Mouse (Mus musculus) embryonic facial prominence, embryonic 10.5 days (tissue): Measurements from ENCODE around the gene Tmem179b. TPM values are rescaled to one million over a fixed set of nuclear protein-coding genes. Genes with fewer than 3 reads are reported as not detected.
"Not testable (repeated sequence)": the region's sequence is repeated elsewhere in the genome, so short reads cannot be mapped to it uniquely, and the experiment has no call there.

Experiments used
- DNase-seq: peaks from one replicate; pipeline ENCODE4 v3.0.0-alpha.2; 2017; ENCODE audit warnings: low spot score
- H3K27ac ChIP-seq: fragments of 300-500 bp; sonication (generic); replicated peaks from 2 replicates; pipeline ENCODE4 v1.5.1; 2016; ENCODE audit warnings: mild to moderate bottlenecking
- H3K27me3 ChIP-seq: fragments of 300-500 bp; sonication (generic); replicated peaks from 2 replicates; pipeline ENCODE4 v1.6.1; 2016; ENCODE audit warnings: low read depth, mild to moderate bottlenecking; ENCODE audit not compliant: poor library complexity, severe bottlenecking
- H3K36me3 ChIP-seq: fragments of 300-500 bp; sonication (generic); replicated peaks from 2 replicates; pipeline ENCODE4 v1.6.1; 2016; ENCODE audit warnings: mild to moderate bottlenecking, moderate library complexity
- H3K4me1 ChIP-seq: fragments of 300-500 bp; sonication (generic); 2 replicates; pipeline ENCODE4 v1.6.1; 2016
- H3K4me3 ChIP-seq: fragments of 300-500 bp; sonication (generic); 2 replicates; pipeline ENCODE4 v1.5.1; 2016; ENCODE audit warnings: mild to moderate bottlenecking, moderate library complexity
- H3K9me3 ChIP-seq: fragments of 300-500 bp; sonication (generic); 2 replicates; pipeline ENCODE4 v1.6.1; 2016; ENCODE audit warnings: mild to moderate bottlenecking
- WGBS: fragments of 180-500 bp; shearing (Covaris S2); methylation state at CpG from one replicate; pipeline ENCODE4 v1.1.7; 2016; 5-methylcytosine and 5-hydroxymethylcytosine counted together
- polyA plus RNA-seq: library from polyadenylated mRNA; unstranded; fragments of >200 nt; fragmentation: Nextera tagmentation; extraction: Ambion mirVana; gene quantifications from 2 replicates; pipeline ENCODE4 v1.2.1, GENCODE M21; 2016

Tmem179b gene
- polyA plus RNA-seq, 1 experiment from 2014 or later = 43.4 TPM

GRCm38 (mm10) chr19:8740603-8741002, 33.7 kb downstream of the Tmem179b start, which contains the start of gene 1700092M07Rik:
1700092M07Rik (plus strand) TSS chr19:8740718.
- no peak for DNase-seq
- peaks cover 69% of the 10 kb centered on the region for H3K36me3 ChIP-seq
- WGBS = 70% methylated on average over 14 of the region's 14 CpGs

DNA sequence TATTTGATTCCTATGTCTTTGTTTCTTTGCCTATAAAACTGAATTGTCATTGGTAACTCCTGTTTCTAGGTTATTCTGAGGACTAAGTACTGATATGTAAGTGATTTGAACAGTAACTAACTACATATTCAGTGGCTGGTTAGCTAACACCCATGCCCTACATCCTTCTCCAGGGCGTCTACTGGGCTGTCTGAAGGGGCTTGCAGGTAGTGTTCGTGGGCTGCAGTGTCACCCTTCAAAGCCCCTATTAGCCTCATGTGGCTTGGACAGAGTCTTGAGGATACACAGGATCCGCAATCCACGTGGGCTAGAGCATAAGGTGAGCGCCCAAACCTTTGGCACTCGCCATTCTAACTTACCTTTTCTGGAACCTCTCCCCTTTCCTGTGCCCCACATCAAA, 34.6 kb downstream of the Tmem179b start:
- Histone ChIP-seq H3K4me1 (peaks cover 32% of the 10 kb centered on the region), H3K27me3 (no peaks in the 10 kb centered on the region), H3K36me3 (peaks cover 60% of the 10 kb centered on the region), H3K9me3 (no peaks in the 10 kb centered on the region), H3K27ac (no peak overlapping the region), H3K4me3 (0 out of 2 replicates have a peak overlapping the region, but pooled peaks have one; percentile 5)
- 91% methylated on average over 6 of the region's 6 CpGs for WGBS
- DNase-seq = no peak

More at GRCm38 (mm10) chr19:8740603-8741002, 33.7 kb downstream of the Tmem179b start, which contains the start of gene 1700092M07Rik:
- Histone ChIP-seq H3K27ac (peak within 1 kb of the TSS; percentile 89), H3K4me1 (peaks cover 26% of the 10 kb centered on the region), H3K27me3 (no peaks in the 10 kb centered on the region), H3K9me3 (no peaks in the 10 kb centered on the region), H3K4me3 (peak within 1 kb of the TSS; percentile 93)

GRCm38 (mm10) chr19:8738911-8739310, 35.4 kb downstream of the Tmem179b start:
- Histone ChIP-seq H3K4me3 (no peak overlapping the region), H3K27me3 (no peaks in the 10 kb centered on the region), H3K9me3 (no peaks in the 10 kb centered on the region), H3K36me3 (peaks cover 52% of the 10 kb centered on the region), H3K27ac (no peak overlapping the region), H3K4me1 (peaks cover 32% of the 10 kb centered on the region)
- WGBS = 93% methylated on average over 7 of the region's 7 CpGs
- DNase-seq = no peak

- H3K27me3 ChIP-seq = no peaks in the 10 kb centered on the region
- no peaks in the 10 kb centered on the region for H3K9me3 ChIP-seq
- H3K4me1 ChIP-seq = peaks cover 20% of the 10 kb centered on the region
- H3K36me3 ChIP-seq = peaks cover 39% of the 10 kb centered on the region
- no peak for DNase-seq
- H3K27ac ChIP-seq = peak overlapping the region; percentile 88
- WGBS = 2% methylated on average over 11 of the region's 11 CpGs
- H3K4me3 ChIP-seq = peak overlapping the region; percentile 96
These were observed 38.2 kb downstream of the Tmem179b start for GRCm38 (mm10) chr19:8736160-8736467.

DNA sequence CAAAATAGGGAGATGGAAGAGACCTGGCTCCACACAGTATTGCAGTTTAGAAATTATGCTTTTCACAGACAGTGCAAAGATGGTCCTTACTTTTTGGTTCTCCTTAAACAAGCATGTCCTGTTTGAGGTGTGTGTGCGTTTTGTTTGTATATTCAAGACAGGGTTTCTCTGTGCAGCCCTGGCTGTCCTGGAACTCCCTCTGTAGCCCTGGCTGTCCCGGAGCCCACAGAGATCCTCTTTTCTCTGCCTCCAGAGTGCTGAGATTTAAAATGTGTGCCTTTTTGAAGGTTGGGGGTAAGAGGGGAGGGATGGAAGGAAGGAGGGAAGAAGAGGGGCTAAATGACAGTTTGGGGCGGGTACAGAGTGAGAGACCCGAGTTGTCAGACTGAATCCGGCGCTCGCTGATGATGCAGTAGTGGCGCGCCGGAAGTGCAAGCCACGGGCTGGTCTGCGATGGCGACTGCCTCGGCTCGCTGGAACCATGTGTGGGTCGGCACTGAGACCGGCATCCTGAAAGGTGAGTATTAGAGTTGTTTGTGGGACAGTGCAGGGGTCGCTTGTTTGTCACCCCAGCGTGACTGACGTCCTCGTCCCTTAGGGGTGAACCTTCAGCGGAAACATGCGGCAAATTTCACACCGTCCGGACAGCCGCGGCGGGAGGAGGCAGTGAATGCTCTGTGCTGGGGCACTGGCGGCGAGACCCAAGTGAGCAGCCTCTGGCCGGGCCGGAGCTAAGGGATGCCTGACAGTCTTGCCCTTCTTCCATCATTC, 38.7 kb downstream of the Tmem179b start, which contains the start of gene Wdr74:
Wdr74 (plus strand) TSS at position 439 of the 771 bp plus-strand sequence.
- H3K27me3 ChIP-seq = no peaks in the 10 kb centered on the region
- H3K9me3 ChIP-seq = no peaks in the 10 kb centered on the region
- peaks cover 35% of the 10 kb centered on the region for H3K36me3 ChIP-seq
- peak; percentile 92 for DNase-seq
- peak within 1 kb of the TSS; percentile 88 for H3K27ac ChIP-seq
- WGBS = 1% methylated on average over 32 of the region's 32 CpGs
- H3K4me1 ChIP-seq = peaks cover 15% of the 10 kb centered on the region
- H3K4me3 ChIP-seq = peak within 1 kb of the TSS; percentile 96

- H3K9me3 ChIP-seq = no peaks in the 10 kb centered on the region
- H3K27ac ChIP-seq = no peak overlapping the region
- H3K36me3 ChIP-seq = peaks cover 23% of the 10 kb centered on the region
- DNase-seq = no peak
- WGBS = 73% methylated on average over 3 of the region's 3 CpGs
- H3K27me3 ChIP-seq = no peaks in the 10 kb centered on the region
- H3K4me3 ChIP-seq = no peak overlapping the region
- peaks cover 11% of the 10 kb centered on the region; the same call in 1 of the 2 replicates for H3K4me1 ChIP-seq
These were observed 39.9 kb downstream of the Tmem179b start for GRCm38 (mm10) chr19:8734334-8734733.

DNA sequence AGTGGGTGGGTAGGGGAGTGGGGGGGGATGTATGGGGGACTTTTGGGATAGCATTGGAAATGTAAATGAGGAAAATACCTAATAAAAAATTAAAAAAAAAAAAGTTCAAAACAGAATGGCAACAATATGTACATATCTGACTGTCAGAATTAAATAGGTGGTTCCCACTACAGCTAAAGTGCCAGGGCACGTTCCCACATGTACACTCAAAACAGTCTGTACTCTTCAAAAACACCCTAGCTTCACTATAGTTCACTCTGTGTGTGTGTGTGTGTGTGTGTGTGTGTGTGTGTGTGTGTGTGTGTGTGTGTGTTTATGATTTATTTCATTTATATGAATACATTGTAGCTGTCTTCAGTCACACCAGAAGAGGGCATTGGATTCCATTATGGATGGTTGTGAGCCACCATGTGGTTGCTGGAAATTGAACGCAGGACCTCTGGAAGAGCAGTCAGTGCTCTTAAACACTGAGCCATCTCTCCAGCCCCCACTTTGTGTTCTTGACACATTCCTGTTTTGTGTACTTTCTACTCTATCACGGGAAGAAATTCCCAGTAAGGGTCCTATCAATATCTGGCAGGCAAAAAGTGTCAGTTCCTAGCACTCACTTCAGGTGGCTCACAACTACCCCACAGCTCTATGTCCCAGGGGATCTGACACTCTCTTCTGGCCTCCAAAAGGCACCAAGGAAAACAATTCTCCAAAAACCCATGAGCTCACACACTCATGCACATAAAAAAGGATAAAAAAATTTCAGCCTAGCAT, 45.8 kb downstream of the Tmem179b start:
- DNase-seq, H3K27me3 ChIP-seq, H3K9me3 ChIP-seq, H3K4me3 ChIP-seq, H3K27ac ChIP-seq: not testable (repeated sequence)
- 54% methylated on average over 3 of the region's 3 CpGs for WGBS
- peaks cover 15% of the 10 kb centered on the region; the same call in 1 of the 2 replicates for H3K4me1 ChIP-seq
- peaks cover 32% of the 10 kb centered on the region for H3K36me3 ChIP-seq

DNA sequence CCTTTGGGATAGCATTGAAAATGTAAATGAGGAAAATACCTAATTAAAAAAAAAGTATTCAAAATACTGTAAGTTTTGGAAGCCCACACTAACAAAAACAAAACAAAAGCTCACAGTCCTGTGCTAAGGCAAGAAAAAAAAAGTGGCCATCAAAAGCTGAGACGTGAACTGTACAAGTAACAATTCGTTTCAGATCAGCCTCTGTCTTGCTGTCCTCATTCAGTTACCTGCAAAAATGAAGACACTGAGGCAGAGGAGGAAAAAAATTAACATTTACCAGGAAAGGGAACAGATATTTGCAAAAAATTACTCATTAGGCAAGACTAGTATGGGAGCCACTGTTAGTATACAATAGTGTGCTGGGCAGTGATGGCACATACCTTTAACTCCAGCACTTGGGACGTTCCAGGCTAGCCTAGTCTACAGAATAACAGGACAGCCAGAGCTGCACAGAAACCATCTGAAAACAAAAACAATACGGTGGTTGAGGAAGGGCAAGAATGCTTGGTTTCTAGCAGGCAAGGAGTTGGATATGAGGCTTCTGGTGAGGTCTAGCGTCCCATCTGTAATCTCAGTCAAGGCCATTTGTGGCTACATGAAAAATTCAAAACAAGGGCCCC, 46.7 kb downstream of the Tmem179b start:
- Histone ChIP-seq H3K9me3 (no peaks in the 10 kb centered on the region), H3K4me1 (peaks cover 15% of the 10 kb centered on the region; the same call in 1 of the 2 replicates), H3K36me3 (peaks cover 32% of the 10 kb centered on the region), H3K27ac (no peak overlapping the region), H3K4me3 (no peak overlapping the region), H3K27me3 (no peaks in the 10 kb centered on the region)
- no peak for DNase-seq
- WGBS = 20% methylated on average over 5 of the region's 5 CpGs

DNA sequence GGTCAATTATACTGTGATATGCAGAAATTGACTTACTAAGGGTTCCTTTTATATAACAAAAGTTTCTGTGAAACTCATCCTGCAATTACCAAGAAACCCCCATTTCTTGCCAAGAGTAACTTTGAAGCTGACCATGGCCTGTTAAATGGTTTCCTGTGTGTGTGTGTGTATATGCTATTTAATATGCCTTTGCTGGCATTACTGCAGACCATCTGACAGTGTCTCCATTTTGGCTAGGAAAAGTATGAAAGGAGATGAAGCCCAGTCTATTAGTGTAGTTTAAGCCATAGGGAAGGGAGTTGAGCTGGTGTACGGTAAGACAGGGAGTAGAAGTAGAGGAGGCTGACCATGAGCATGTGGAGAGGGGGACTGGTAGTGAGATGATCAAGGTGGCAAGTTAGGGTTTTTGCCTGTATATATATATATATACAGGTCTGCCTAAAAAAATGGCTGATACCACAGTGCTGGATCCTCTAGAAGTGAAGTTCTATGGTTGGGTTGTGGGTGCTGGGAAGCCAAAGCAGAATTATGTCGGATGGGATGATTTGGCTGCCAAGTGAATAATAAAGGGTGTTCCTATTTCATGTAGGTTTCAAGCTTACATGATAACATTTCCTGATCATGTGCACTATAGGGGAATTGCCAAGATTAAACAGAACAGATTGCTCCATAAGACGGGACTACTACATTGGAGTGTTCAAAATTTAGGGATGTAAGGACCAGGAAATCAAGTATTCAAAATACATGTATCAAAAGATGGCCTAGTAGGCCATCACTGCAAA, 47.5 kb downstream of the Tmem179b start:
- Histone ChIP-seq H3K27ac (no peak overlapping the region), H3K27me3 (no peaks in the 10 kb centered on the region), H3K36me3 (peaks cover 32% of the 10 kb centered on the region), H3K4me3 (peak overlapping the region; percentile 83), H3K9me3 (no peaks in the 10 kb centered on the region), H3K4me1 (peaks cover 22% of the 10 kb centered on the region)
- 18% methylated on average over 3 of the region's 3 CpGs for WGBS
- no peak for DNase-seq

GRCm38 (mm10) chr19:8725081-8725613, 49.1 kb downstream of the Tmem179b start:
- Histone ChIP-seq H3K36me3 (peaks cover 32% of the 10 kb centered on the region), H3K27me3 (no peaks in the 10 kb centered on the region), H3K4me1 (peaks cover 25% of the 10 kb centered on the region), H3K9me3 (no peaks in the 10 kb centered on the region), H3K4me3 (peak overlapping the region; percentile 83), H3K27ac (no peak overlapping the region)
- WGBS = 59% methylated on average over 4 of the region's 4 CpGs
- no peak for DNase-seq

- Histone ChIP-seq H3K9me3 (no peaks in the 10 kb centered on the region), H3K4me3 (peak overlapping the region; percentile 83), H3K27ac (peak overlapping the region; percentile 96), H3K27me3 (no peaks in the 10 kb centered on the region), H3K4me1 (peaks cover 25% of the 10 kb centered on the region), H3K36me3 (peaks cover 32% of the 10 kb centered on the region)
- WGBS = 5% methylated on average over 2 of the region's 2 CpGs
- DNase-seq = no peak
These were observed 49.9 kb downstream of the Tmem179b start for GRCm38 (mm10) chr19:8724392-8724791.
